Mouse (Mus musculus): ENCODE measurements around the gene Odf3l1. TPM values are rescaled to one million over a fixed set of nuclear protein-coding genes. Genes with fewer than 3 reads are reported as not detected.

Odf3l1 gene
- polyA plus RNA-seq, 1 experiment from 2014 or later, result not detected

DNA sequence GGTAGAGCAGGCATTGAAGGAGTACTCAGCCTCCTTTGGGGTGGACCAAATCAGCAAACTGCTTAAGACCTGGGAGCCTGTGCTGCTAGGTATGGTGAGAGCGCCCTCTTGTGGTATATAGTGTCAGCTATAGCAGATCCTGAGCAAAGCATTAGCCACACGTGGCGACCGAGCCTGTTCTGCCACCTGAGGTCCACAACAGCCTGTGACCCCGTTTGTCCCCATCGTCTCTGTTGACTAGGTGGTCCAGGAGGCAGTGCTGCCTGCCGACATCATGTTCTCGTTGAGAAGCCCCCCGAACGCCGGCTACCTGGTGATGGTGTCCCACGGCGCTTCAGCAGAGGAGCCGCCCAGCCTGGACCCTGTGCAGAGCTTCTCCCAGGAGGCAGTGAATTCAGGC, 25.3 kb upstream of the Odf3l1 start:
- Histone ChIP-seq H3K36me3 (replicated peaks; ENCODE audit: control insufficient read depth, insufficient read depth, low read depth, low read length) (no peaks in the 10 kb centered on the region), H3K4me2 (ENCODE audit: low read depth, low read length) (peak overlapping the region; percentile 48), H3K9ac (replicated peaks; ENCODE audit: low read length) (peak overlapping the region; percentile 28; the same call in 1 of the 2 replicates), H3K4me1 (ENCODE audit: control insufficient read depth, insufficient read depth, low read length) (peaks cover 4% of the 10 kb centered on the region), H3K27ac (replicated peaks; ENCODE audit: low read depth, low read length) (no peak overlapping the region), H3K4me3 (ENCODE audit: low read depth, low read length) (no peak overlapping the region), H3K27me3 (ENCODE audit: control insufficient read depth, insufficient read depth, low read length) (no peaks in the 10 kb centered on the region), H3K9me3 (replicated peaks; ENCODE audit: control insufficient read depth, low read length) (no peaks in the 10 kb centered on the region)
- DNase-seq (ENCODE audit: low spot score), result peak; percentile 94
- WGBS, result 3% methylated on average over 14 of the region's 14 CpGs
- ATAC-seq (replicated peaks; ENCODE audit: insufficient number of reproducible peaks, low FRiP score, low TSS enrichment, low read depth), result no peak

- H3K9me3 ChIP-seq (replicated peaks; ENCODE audit: control insufficient read depth, low read length), result no peaks in the 10 kb centered on the region
- H3K4me1 ChIP-seq (ENCODE audit: control insufficient read depth, insufficient read depth, low read length), result no peaks in the 10 kb centered on the region
- H3K9ac ChIP-seq (replicated peaks; ENCODE audit: low read length), result no peak overlapping the region
- no peak overlapping the region for H3K27ac ChIP-seq (replicated peaks; ENCODE audit: low read depth, low read length)
- no peaks in the 10 kb centered on the region for H3K27me3 ChIP-seq (ENCODE audit: control insufficient read depth, insufficient read depth, low read length)
- ATAC-seq (replicated peaks; ENCODE audit: insufficient number of reproducible peaks, low FRiP score, low TSS enrichment, low read depth) (no peak), DNase-seq (ENCODE audit: low spot score) (no peak)
- WGBS, result 92% methylated on average over 16 of the region's 16 CpGs
- H3K4me2 ChIP-seq (ENCODE audit: low read depth, low read length), result no peak overlapping the region
- no peak overlapping the region for H3K4me3 ChIP-seq (ENCODE audit: low read depth, low read length)
- no peaks in the 10 kb centered on the region for H3K36me3 ChIP-seq (replicated peaks; ENCODE audit: control insufficient read depth, insufficient read depth, low read depth, low read length)
Observed at GRCm38 (mm10) chr9:56887581-56887980, 23.1 kb upstream of the Odf3l1 start.

- 91% methylated on average over 15 of the region's 15 CpGs for WGBS
- Histone ChIP-seq H3K36me3 (replicated peaks; ENCODE audit: control insufficient read depth, insufficient read depth, low read depth, low read length) (no peaks in the 10 kb centered on the region), H3K27me3 (ENCODE audit: control insufficient read depth, insufficient read depth, low read length) (no peaks in the 10 kb centered on the region), H3K27ac (replicated peaks; ENCODE audit: low read depth, low read length) (no peak overlapping the region), H3K4me2 (ENCODE audit: low read depth, low read length) (no peak overlapping the region), H3K4me1 (ENCODE audit: control insufficient read depth, insufficient read depth, low read length) (no peaks in the 10 kb centered on the region), H3K9ac (replicated peaks; ENCODE audit: low read length) (no peak overlapping the region), H3K4me3 (ENCODE audit: low read depth, low read length) (no peak overlapping the region), H3K9me3 (replicated peaks; ENCODE audit: control insufficient read depth, low read length) (no peaks in the 10 kb centered on the region)
- no peak for DNase-seq (ENCODE audit: low spot score)
- no peak for ATAC-seq (replicated peaks; ENCODE audit: insufficient number of reproducible peaks, low FRiP score, low TSS enrichment, low read depth)
Observed at GRCm38 (mm10) chr9:56886601-56887000, 22.1 kb upstream of the Odf3l1 start.

DNA sequence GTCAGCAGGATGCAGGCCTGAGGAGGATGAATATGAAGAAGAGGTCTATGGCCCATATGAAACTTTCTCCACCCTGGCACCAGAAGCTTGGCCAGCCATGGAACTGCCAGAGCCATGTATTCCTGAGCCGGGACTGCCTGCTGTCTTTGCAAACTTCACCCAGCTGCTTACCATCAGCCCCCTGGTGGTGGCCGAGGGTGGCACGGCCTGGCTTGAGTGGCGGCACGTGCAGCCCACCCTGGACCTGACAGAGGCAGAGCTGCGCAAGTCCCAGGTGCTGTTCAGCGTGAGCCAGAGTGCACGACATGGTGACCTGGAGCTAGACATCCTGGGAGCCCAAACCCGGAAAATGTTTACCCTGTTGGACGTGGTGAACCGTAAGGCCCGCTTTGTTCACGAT, 21.6 kb upstream of the Odf3l1 start:
- no peak overlapping the region for H3K9ac ChIP-seq (replicated peaks; ENCODE audit: low read length)
- no peak overlapping the region for H3K4me2 ChIP-seq (ENCODE audit: low read depth, low read length)
- no peaks in the 10 kb centered on the region for H3K9me3 ChIP-seq (replicated peaks; ENCODE audit: control insufficient read depth, low read length)
- H3K27ac ChIP-seq (replicated peaks; ENCODE audit: low read depth, low read length), result no peak overlapping the region
- WGBS, result 61% methylated on average over 13 of the region's 13 CpGs
- H3K4me1 ChIP-seq (ENCODE audit: control insufficient read depth, insufficient read depth, low read length), result no peaks in the 10 kb centered on the region
- ATAC-seq (replicated peaks; ENCODE audit: insufficient number of reproducible peaks, low FRiP score, low TSS enrichment, low read depth) (no peak), DNase-seq (ENCODE audit: low spot score) (peak; percentile 55)
- no peak overlapping the region for H3K4me3 ChIP-seq (ENCODE audit: low read depth, low read length)
- H3K36me3 ChIP-seq (replicated peaks; ENCODE audit: control insufficient read depth, insufficient read depth, low read depth, low read length), result no peaks in the 10 kb centered on the region
- H3K27me3 ChIP-seq (ENCODE audit: control insufficient read depth, insufficient read depth, low read length), result no peaks in the 10 kb centered on the region

- DNase-seq (ENCODE audit: low spot score) (no peak), ATAC-seq (replicated peaks; ENCODE audit: insufficient number of reproducible peaks, low FRiP score, low TSS enrichment, low read depth) (no peak)
- H3K4me2 ChIP-seq (ENCODE audit: low read depth, low read length), result no peak overlapping the region
- H3K27me3 ChIP-seq (ENCODE audit: control insufficient read depth, insufficient read depth, low read length), result no peaks in the 10 kb centered on the region
- no peaks in the 10 kb centered on the region for H3K4me1 ChIP-seq (ENCODE audit: control insufficient read depth, insufficient read depth, low read length)
- no peaks in the 10 kb centered on the region for H3K36me3 ChIP-seq (replicated peaks; ENCODE audit: control insufficient read depth, insufficient read depth, low read depth, low read length)
- no peak overlapping the region for H3K4me3 ChIP-seq (ENCODE audit: low read depth, low read length)
- H3K27ac ChIP-seq (replicated peaks; ENCODE audit: low read depth, low read length), result no peak overlapping the region
- no peak overlapping the region; the same call in 1 of the 2 replicates for H3K9ac ChIP-seq (replicated peaks; ENCODE audit: low read length)
- 80% methylated on average over 4 of the region's 4 CpGs for WGBS
- no peaks in the 10 kb centered on the region for H3K9me3 ChIP-seq (replicated peaks; ENCODE audit: control insufficient read depth, low read length)
Observed at GRCm38 (mm10) chr9:56884328-56884727, 19.8 kb upstream of the Odf3l1 start.

DNA sequence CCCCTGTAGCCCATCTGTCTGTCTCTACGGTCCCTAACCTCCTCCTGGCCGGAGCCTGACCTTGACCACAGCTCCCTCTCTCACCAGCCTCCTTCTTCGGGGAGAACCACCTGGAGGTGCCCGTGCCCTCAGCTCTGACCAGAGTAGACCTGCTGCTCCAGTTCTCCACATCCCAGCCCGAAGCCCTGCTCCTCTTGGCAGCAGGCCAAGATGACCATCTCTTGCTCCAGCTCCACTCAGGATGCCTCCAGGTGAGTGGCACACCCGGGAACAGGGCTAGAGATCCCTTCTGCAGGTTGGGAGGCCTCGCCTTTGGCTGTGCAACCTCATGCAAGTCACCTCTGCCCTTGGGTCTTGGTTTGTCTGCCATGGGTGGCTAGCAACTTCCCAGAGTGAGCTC, 19.0 kb upstream of the Odf3l1 start:
- H3K4me1 ChIP-seq (ENCODE audit: control insufficient read depth, insufficient read depth, low read length), result no peaks in the 10 kb centered on the region
- H3K27ac ChIP-seq (replicated peaks; ENCODE audit: low read depth, low read length), result no peak overlapping the region
- ATAC-seq (replicated peaks; ENCODE audit: insufficient number of reproducible peaks, low FRiP score, low TSS enrichment, low read depth) (no peak), DNase-seq (ENCODE audit: low spot score) (no peak)
- H3K36me3 ChIP-seq (replicated peaks; ENCODE audit: control insufficient read depth, insufficient read depth, low read depth, low read length), result no peaks in the 10 kb centered on the region
- WGBS, result 91% methylated on average over 7 of the region's 7 CpGs
- no peak overlapping the region for H3K9ac ChIP-seq (replicated peaks; ENCODE audit: low read length)
- H3K27me3 ChIP-seq (ENCODE audit: control insufficient read depth, insufficient read depth, low read length), result no peaks in the 10 kb centered on the region
- H3K9me3 ChIP-seq (replicated peaks; ENCODE audit: control insufficient read depth, low read length), result no peaks in the 10 kb centered on the region
- H3K4me2 ChIP-seq (ENCODE audit: low read depth, low read length), result no peak overlapping the region
- no peak overlapping the region for H3K4me3 ChIP-seq (ENCODE audit: low read depth, low read length)

DNA sequence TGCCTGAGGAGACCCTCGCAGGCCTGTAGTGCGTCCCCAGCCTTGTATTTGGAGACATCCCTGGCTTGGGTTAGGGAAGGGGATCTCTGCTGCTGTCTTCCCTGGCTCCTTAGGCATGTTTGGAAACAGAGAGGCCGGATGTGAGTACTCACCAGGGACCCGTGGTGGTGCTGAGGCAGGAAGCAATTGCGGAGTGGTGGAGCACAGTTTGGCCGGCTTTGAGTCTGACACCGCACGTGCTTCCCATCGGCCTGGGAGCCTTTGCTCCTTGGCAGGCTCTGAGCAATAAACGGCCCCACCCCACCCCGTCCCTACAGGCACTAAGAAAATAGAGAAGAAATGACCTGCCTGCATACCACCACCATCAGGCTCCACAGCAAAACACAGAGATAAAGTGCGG, 18.3 kb upstream of the Odf3l1 start:
- 60% methylated on average over 12 of the region's 12 CpGs for WGBS
- Histone ChIP-seq H3K4me3 (ENCODE audit: low read depth, low read length) (no peak overlapping the region), H3K4me2 (ENCODE audit: low read depth, low read length) (no peak overlapping the region), H3K27ac (replicated peaks; ENCODE audit: low read depth, low read length) (no peak overlapping the region; the same call in 1 of the 2 replicates), H3K9me3 (replicated peaks; ENCODE audit: control insufficient read depth, low read length) (no peaks in the 10 kb centered on the region), H3K36me3 (replicated peaks; ENCODE audit: control insufficient read depth, insufficient read depth, low read depth, low read length) (no peaks in the 10 kb centered on the region), H3K4me1 (ENCODE audit: control insufficient read depth, insufficient read depth, low read length) (no peaks in the 10 kb centered on the region), H3K9ac (replicated peaks; ENCODE audit: low read length) (no peak overlapping the region), H3K27me3 (ENCODE audit: control insufficient read depth, insufficient read depth, low read length) (no peaks in the 10 kb centered on the region)
- ATAC-seq (replicated peaks; ENCODE audit: insufficient number of reproducible peaks, low FRiP score, low TSS enrichment, low read depth) (no peak), DNase-seq (ENCODE audit: low spot score) (no peak)

DNA sequence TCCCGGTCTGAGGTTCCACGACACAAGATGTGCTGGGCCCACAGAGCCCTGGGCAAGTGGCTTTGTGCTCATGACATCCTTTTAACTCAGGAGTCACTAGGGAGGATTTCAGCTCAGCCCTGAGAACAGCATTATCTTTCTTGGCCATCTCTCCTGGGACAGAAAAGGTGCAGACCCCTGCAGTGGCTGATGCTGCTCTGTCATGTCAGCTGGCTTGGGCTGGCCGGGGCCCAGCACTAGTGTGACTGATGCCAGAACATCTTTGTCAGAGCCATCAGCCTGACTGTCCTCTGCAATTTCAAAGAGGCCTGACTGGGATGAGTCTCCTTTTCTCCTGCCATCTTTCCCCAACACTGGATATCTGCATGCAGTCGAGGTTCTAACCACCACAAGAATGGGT, 17.8 kb upstream of the Odf3l1 start:
- H3K4me2 ChIP-seq (ENCODE audit: low read depth, low read length), result no peak overlapping the region
- H3K27me3 ChIP-seq (ENCODE audit: control insufficient read depth, insufficient read depth, low read length), result no peaks in the 10 kb centered on the region
- H3K4me3 ChIP-seq (ENCODE audit: low read depth, low read length), result no peak overlapping the region
- no peak overlapping the region for H3K9ac ChIP-seq (replicated peaks; ENCODE audit: low read length)
- ATAC-seq (replicated peaks; ENCODE audit: insufficient number of reproducible peaks, low FRiP score, low TSS enrichment, low read depth) (no peak), DNase-seq (ENCODE audit: low spot score) (no peak)
- no peak overlapping the region; the same call in 1 of the 2 replicates for H3K27ac ChIP-seq (replicated peaks; ENCODE audit: low read depth, low read length)
- no peaks in the 10 kb centered on the region for H3K9me3 ChIP-seq (replicated peaks; ENCODE audit: control insufficient read depth, low read length)
- WGBS, result 58% methylated on average over 4 of the region's 4 CpGs
- H3K36me3 ChIP-seq (replicated peaks; ENCODE audit: control insufficient read depth, insufficient read depth, low read depth, low read length), result no peaks in the 10 kb centered on the region
- H3K4me1 ChIP-seq (ENCODE audit: control insufficient read depth, insufficient read depth, low read length), result no peaks in the 10 kb centered on the region

Measured in embryonic facial prominence, embryonic 11.5 days (tissue).